Mouse (Mus musculus): Measurements from ENCODE around the gene E330034G19Rik. TPM values are rescaled to one million over a fixed set of nuclear protein-coding genes. Genes with fewer than 3 reads are reported as not detected.

Gene E330034G19Rik
- not detected in 2 replicates for polyA plus RNA-seq (2015; fragmentation: Nextera tagmentation; extraction: Ambion mirVana)

DNA sequence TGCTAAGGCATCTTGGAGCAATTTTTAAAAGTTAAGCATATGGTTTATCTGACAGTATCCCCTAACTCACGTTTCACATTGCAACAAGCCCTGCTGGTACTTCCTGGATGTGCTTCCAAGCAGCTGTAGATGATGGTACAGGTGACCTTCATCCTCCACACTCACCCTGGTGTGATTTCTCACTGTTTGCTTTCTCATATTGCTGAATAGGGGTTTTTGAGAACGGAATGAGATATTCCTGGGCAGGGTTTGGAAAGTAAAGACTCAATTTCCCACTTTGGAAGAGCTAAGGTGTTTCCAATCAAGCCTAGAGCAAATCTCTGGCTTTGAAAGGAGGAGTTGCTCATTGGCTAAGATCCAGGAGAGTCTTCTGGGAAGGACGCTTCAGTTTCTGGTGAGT, at the start of gene E330034G19Rik:
TSS of gene E330034G19Rik (plus strand) at position 301 of the 400 bp plus-strand sequence.
- Histone ChIP-seq H3K4me1 (replicated peaks) (no peaks in the 10 kb centered on the region), H3K4me3 (replicated peaks) (no peak within 1 kb of the TSS), H3K27ac (no peak within 1 kb of the TSS), H3K4me2 (replicated peaks) (no peak within 1 kb of the TSS), H3K9me3 (no peaks in the 10 kb centered on the region), H3K36me3 (no peaks in the 10 kb centered on the region), H3K9ac (replicated peaks) (no peak within 1 kb of the TSS), H3K27me3 (no peaks in the 10 kb centered on the region)
- 57% methylated on average over 3 of the region's 3 CpGs for WGBS
- no peak for ATAC-seq

DNA sequence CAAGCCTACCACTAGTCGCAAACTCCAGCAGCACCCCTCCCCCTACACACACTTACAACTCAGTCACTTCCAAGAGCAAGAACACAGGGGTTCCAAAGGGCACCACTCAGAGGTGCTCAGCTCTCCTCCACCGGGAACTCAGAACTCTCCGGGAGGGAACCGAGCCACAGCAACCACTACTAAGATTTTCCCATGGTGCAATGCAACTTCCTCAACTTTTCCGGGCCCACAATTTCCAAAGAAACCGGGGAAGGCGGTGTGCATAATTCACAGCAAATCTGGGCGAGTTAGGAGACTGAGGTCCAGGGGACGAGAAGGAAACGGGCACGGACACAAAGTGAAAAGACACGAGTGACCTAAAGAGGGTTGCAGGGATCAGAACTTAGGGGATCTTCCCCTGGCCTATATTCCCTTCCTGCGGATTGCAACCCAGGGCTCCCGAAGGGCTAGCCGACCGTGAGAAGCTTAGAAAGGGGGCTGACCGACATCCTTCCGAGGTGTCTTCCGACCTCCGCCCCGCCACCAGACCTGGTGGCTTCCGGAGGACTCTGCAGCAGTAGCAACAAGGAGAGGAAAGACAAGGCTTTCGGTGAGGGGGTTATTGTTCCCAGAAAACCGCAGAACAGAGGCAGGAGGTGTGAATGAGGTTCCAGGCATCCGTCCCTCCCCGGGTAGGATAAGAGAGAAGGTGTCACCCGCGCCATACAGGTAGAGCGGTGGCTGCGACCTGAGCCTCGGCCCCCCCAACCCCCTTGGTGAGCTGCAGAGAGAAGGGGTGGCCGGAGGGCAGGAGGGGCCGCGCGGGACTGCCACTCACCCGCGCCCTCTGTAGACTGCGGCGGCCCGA, 48.5 kb upstream of the E330034G19Rik start:
- Histone ChIP-seq H3K27ac (peak overlapping the region; percentile 94), H3K4me2 (replicated peaks) (peak overlapping the region; percentile 91), H3K4me1 (replicated peaks) (peaks cover 32% of the 10 kb centered on the region), H3K9ac (replicated peaks) (peak overlapping the region; percentile 95), H3K9me3 (no peaks in the 10 kb centered on the region), H3K36me3 (peaks cover 6% of the 10 kb centered on the region; the same call in 1 of the 2 replicates), H3K4me3 (replicated peaks) (peak overlapping the region; percentile 85), H3K27me3 (0 out of 2 replicates have a peak, but pooled peaks cover 4% of the 10 kb centered on the region)
- ATAC-seq, result peak; percentile 22
- WGBS, result under 1% methylated on average over 40 of the region's 40 CpGs

- Histone ChIP-seq H3K4me3 (replicated peaks) (peak within 1 kb of the TSS; percentile 85), H3K4me2 (replicated peaks) (peak within 1 kb of the TSS; percentile 91), H3K36me3 (peaks cover 6% of the 10 kb centered on the region; the same call in 1 of the 2 replicates), H3K4me1 (replicated peaks) (peaks cover 32% of the 10 kb centered on the region), H3K9ac (replicated peaks) (peak within 1 kb of the TSS; percentile 95), H3K9me3 (no peaks in the 10 kb centered on the region), H3K27me3 (0 out of 2 replicates have a peak, but pooled peaks cover 4% of the 10 kb centered on the region), H3K27ac (peak within 1 kb of the TSS; percentile 94)
- peak; percentile 92 for ATAC-seq
- WGBS, result under 1% methylated on average over 67 of the region's 98 CpGs
Measured at GRCm38 (mm10) chr14:24245177-24246081, 47.6 kb upstream of the E330034G19Rik start, which contains the start of gene Dlg5. Gene Dlg5 (minus strand): TSS chr14:24245920.

DNA sequence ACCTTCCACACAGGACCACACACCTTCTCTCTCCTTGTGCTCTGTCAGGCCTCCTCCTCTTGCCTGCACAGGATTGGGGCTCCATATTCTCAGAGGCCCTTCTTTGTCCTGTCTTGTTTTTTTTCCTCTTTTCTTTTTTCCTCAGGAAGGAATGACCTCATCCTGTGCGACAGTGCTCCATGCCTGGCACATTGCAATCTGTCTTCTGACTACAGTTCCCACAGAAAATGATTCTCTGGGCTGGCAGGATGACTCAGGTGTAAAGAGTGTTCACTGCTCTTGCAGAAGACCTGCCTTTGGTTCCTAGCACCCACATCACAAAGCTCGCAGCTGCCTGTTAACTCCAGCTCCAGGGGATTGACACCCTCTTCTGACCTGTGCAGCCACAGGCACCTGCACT, 43.1 kb upstream of the E330034G19Rik start:
- H3K4me1 ChIP-seq (replicated peaks), result peaks cover 18% of the 10 kb centered on the region
- 0 out of 2 replicates have a peak, but pooled peaks cover 4% of the 10 kb centered on the region for H3K27me3 ChIP-seq
- no peak overlapping the region for H3K4me2 ChIP-seq (replicated peaks)
- 74% methylated on average over 2 of the region's 2 CpGs for WGBS
- no peak for ATAC-seq
- no peak overlapping the region for H3K27ac ChIP-seq
- H3K4me3 ChIP-seq (replicated peaks), result no peak overlapping the region
- H3K36me3 ChIP-seq, result no peaks in the 10 kb centered on the region
- no peaks in the 10 kb centered on the region for H3K9me3 ChIP-seq
- H3K9ac ChIP-seq (replicated peaks), result no peak overlapping the region

DNA sequence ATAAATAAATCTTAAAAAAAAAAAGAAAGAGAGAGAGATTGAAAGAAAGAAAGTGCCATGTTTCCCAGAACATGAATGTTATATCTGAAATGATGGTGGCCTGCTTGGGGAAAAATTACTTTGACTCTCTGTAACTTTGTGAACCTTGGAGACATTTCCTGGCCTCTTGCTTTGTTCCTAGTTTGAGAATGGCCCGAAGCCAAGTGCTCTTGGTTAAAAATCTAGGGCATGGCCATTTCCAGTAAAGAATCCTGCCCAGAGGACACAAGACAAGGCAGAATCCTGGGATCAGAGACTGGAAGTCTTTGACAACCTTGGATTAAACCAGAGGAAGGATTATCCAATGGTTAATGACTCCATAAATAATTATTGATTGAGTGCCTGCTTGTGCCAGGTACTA, 41.7 kb upstream of the E330034G19Rik start:
- no peak overlapping the region for H3K9ac ChIP-seq (replicated peaks)
- peaks cover 13% of the 10 kb centered on the region for H3K4me1 ChIP-seq (replicated peaks)
- H3K27me3 ChIP-seq, result 0 out of 2 replicates have a peak, but pooled peaks cover 4% of the 10 kb centered on the region
- WGBS, result 81% methylated on average over 1 of the region's 1 CpGs
- H3K4me3 ChIP-seq (replicated peaks), result no peak overlapping the region
- H3K27ac ChIP-seq, result no peak overlapping the region
- no peaks in the 10 kb centered on the region for H3K9me3 ChIP-seq
- H3K36me3 ChIP-seq, result no peaks in the 10 kb centered on the region
- no peak overlapping the region for H3K4me2 ChIP-seq (replicated peaks)
- ATAC-seq, result no peak

- Histone ChIP-seq H3K9me3 (no peaks in the 10 kb centered on the region), H3K9ac (replicated peaks) (0 out of 2 replicates have a peak overlapping the region, but pooled peaks have one; percentile 14), H3K27ac (peak overlapping the region; percentile 51; the same call in 1 of the 2 replicates), H3K4me3 (replicated peaks) (no peak overlapping the region), H3K4me2 (replicated peaks) (0 out of 2 replicates have a peak overlapping the region, but pooled peaks have one; percentile 6), H3K27me3 (no peaks in the 10 kb centered on the region), H3K36me3 (no peaks in the 10 kb centered on the region), H3K4me1 (replicated peaks) (peaks cover 13% of the 10 kb centered on the region)
- peak; percentile 67; the same call in 1 of the 2 replicates for ATAC-seq
- WGBS, result 5% methylated on average over 8 of the region's 8 CpGs
Measured at GRCm38 (mm10) chr14:24253611-24254202, 39.3 kb upstream of the E330034G19Rik start.

DNA sequence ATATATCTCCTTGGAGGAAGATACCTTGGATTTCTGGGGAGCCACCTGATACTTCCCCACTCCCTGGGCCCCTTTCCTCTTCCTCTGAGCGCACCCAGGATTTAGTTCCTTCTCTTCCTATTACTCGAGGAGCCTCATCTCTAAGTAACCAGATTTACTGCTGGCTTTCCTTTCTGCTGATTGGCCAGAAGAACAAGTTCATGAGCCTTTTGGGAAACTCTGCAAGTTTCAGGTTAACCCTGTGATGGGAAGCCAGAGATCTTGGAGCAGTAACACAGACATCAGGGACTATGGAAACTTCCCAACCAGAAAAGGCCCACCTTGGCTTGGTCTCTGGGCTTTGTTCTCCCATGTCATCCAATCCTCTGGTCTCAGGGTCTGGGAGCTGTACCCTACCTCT, 37.1 kb upstream of the E330034G19Rik start:
- Histone ChIP-seq H3K9ac (replicated peaks) (no peak overlapping the region), H3K4me2 (replicated peaks) (no peak overlapping the region), H3K4me3 (replicated peaks) (no peak overlapping the region), H3K27ac (no peak overlapping the region), H3K9me3 (no peaks in the 10 kb centered on the region), H3K4me1 (replicated peaks) (peaks cover 13% of the 10 kb centered on the region), H3K36me3 (no peaks in the 10 kb centered on the region), H3K27me3 (no peaks in the 10 kb centered on the region)
- WGBS, result 79% methylated on average over 2 of the region's 2 CpGs
- no peak for ATAC-seq

GRCm38 (mm10) chr14:24260391-24260790, 32.6 kb upstream of the E330034G19Rik start:
- no peak overlapping the region for H3K4me2 ChIP-seq (replicated peaks)
- ATAC-seq, result no peak
- H3K9me3 ChIP-seq, result no peaks in the 10 kb centered on the region
- H3K4me1 ChIP-seq (replicated peaks), result peaks cover 18% of the 10 kb centered on the region
- no peaks in the 10 kb centered on the region for H3K36me3 ChIP-seq
- H3K9ac ChIP-seq (replicated peaks), result no peak overlapping the region
- H3K4me3 ChIP-seq (replicated peaks), result no peak overlapping the region
- 60% methylated on average over 4 of the region's 4 CpGs for WGBS
- no peaks in the 10 kb centered on the region for H3K27me3 ChIP-seq
- H3K27ac ChIP-seq, result no peak overlapping the region

GRCm38 (mm10) chr14:24262382-24262781, 30.6 kb upstream of the E330034G19Rik start:
- no peak overlapping the region for H3K4me2 ChIP-seq (replicated peaks)
- H3K4me3 ChIP-seq (replicated peaks), result no peak overlapping the region
- H3K27me3 ChIP-seq, result no peaks in the 10 kb centered on the region
- no peak overlapping the region for H3K9ac ChIP-seq (replicated peaks)
- H3K4me1 ChIP-seq (replicated peaks), result peaks cover 18% of the 10 kb centered on the region
- peak overlapping the region; percentile 83 for H3K27ac ChIP-seq
- H3K36me3 ChIP-seq, result no peaks in the 10 kb centered on the region
- peak; percentile 12; the same call in 1 of the 2 replicates for ATAC-seq
- WGBS, result 83% methylated on average over 6 of the region's 6 CpGs
- H3K9me3 ChIP-seq, result no peaks in the 10 kb centered on the region

- H3K4me2 ChIP-seq (replicated peaks), result peak overlapping the region; percentile 6; the same call in 1 of the 2 replicates
- 41% methylated on average over 2 of the region's 2 CpGs for WGBS
- H3K27me3 ChIP-seq, result no peaks in the 10 kb centered on the region
- H3K4me3 ChIP-seq (replicated peaks), result no peak overlapping the region
- ATAC-seq, result peak; percentile 90
- H3K9ac ChIP-seq (replicated peaks), result no peak overlapping the region
- H3K36me3 ChIP-seq, result no peaks in the 10 kb centered on the region
- peaks cover 18% of the 10 kb centered on the region for H3K4me1 ChIP-seq (replicated peaks)
- H3K27ac ChIP-seq, result peak overlapping the region; percentile 83
- no peaks in the 10 kb centered on the region for H3K9me3 ChIP-seq
Measured at GRCm38 (mm10) chr14:24262915-24263314, 30.1 kb upstream of the E330034G19Rik start.

DNA sequence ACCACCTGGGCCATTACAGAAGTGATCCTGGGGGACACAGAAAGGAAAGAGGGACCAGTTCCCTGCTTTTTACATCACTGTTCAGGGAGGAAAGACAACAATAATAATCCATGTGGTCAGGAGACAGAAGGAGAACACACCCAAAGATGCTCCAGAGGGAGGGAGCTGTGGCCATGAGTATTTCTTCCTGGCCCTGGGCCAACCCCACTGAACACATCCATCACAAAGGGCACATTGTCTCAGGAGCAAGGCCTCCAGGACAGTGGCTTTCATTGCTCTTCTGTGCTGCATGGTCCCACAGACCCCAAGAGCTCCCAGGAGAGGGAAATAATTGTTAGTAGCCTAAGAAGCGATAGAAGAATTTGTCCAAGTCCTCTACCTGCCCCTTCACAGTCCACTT, 23.4 kb upstream of the E330034G19Rik start:
- Histone ChIP-seq H3K9ac (replicated peaks) (no peak overlapping the region), H3K4me1 (replicated peaks) (no peaks in the 10 kb centered on the region), H3K4me2 (replicated peaks) (no peak overlapping the region), H3K4me3 (replicated peaks) (no peak overlapping the region), H3K36me3 (no peaks in the 10 kb centered on the region), H3K9me3 (no peaks in the 10 kb centered on the region), H3K27ac (no peak overlapping the region), H3K27me3 (no peaks in the 10 kb centered on the region; the same call in 1 of the 2 replicates)
- no peak for ATAC-seq
- 47% methylated on average over 1 of the region's 1 CpGs for WGBS
